Mouse (Mus musculus) liver, embryonic 11.5 days (tissue): ENCODE results near the gene Uqcc3. TPM values are rescaled to one million over a fixed set of nuclear protein-coding genes. Genes with fewer than 3 reads are reported as not detected.

Source experiments
- ATAC-seq: fragments of 200-750 bp; cut with Nextera tagmentation; replicated peaks from 2 replicates; pipeline ENCODE4 v1.8.0; 2017; ENCODE audit warnings: moderate number of reproducible peaks, mild to moderate bottlenecking, moderate TSS enrichment, moderate library complexity; ENCODE audit not compliant: low FRiP score
- DNase-seq: peaks from one replicate; pipeline ENCODE4 v3.0.0-alpha.2; 2017; ENCODE audit warnings: low spot score
- H3K27ac ChIP-seq: fragments of 300-500 bp; sonication (generic); 2 replicates; pipeline ENCODE4 v1.5.1; 2014; ENCODE audit warnings: mild to moderate bottlenecking, low read depth, low read length, control low read depth
- H3K27me3 ChIP-seq: fragments of 300-500 bp; sonication (generic); replicated peaks from 2 replicates; pipeline ENCODE4 v1.6.1; 2014; ENCODE audit warnings: low read length, mixed read lengths; ENCODE audit not compliant: control insufficient read depth, insufficient read depth
- H3K36me3 ChIP-seq: fragments of 300-500 bp; sonication (generic); 2 replicates; pipeline ENCODE4 v1.6.1; 2014; ENCODE audit warnings: mild to moderate bottlenecking, low read length, moderate library complexity, mixed read lengths; ENCODE audit not compliant: control insufficient read depth, insufficient read depth
- H3K4me1 ChIP-seq: fragments of 300-500 bp; sonication (generic); replicated peaks from 2 replicates; pipeline ENCODE4 v1.6.1; 2014; ENCODE audit warnings: low read length, mixed read lengths; ENCODE audit not compliant: control insufficient read depth, insufficient read depth
- H3K4me2 ChIP-seq: fragments of 300-500 bp; sonication (generic); 2 replicates; pipeline ENCODE4 v1.6.1; 2014; ENCODE audit warnings: mild to moderate bottlenecking, control low read depth, moderate library complexity
- H3K4me3 ChIP-seq: fragments of 300-500 bp; sonication (generic); 2 replicates; pipeline ENCODE4 v1.5.1; 2014; ENCODE audit warnings: low read depth, low read length, control low read depth
- H3K9ac ChIP-seq: fragments of 300-500 bp; sonication (generic); 2 replicates; pipeline ENCODE4 v1.6.1; 2014; ENCODE audit warnings: low read depth, low read length, control low read depth
- H3K9me3 ChIP-seq: fragments of 300-500 bp; sonication (generic); 2 replicates; pipeline ENCODE4 v1.6.1; 2016; ENCODE audit warnings: low read length, inconsistent platforms, mixed read lengths; ENCODE audit not compliant: control insufficient read depth
- WGBS: fragments of 180-500 bp; shearing (Covaris S2); extraction: QIAGEN DNeasy Blood & Tissue Kit; methylation state at CpG from one replicate; pipeline ENCODE4 v1.1.7; 2014; 5-methylcytosine and 5-hydroxymethylcytosine counted together
- polyA plus RNA-seq: library from polyadenylated mRNA; unstranded; fragments of >200 nt; fragmentation: Nextera tagmentation; extraction: Ambion mirVana; gene quantifications from 2 replicates; pipeline ENCODE4 v1.2.1, GENCODE M21; 2014

The Uqcc3 gene
- polyA plus RNA-seq, 1 experiment from 2014 or later, result 66.9 TPM

DNA sequence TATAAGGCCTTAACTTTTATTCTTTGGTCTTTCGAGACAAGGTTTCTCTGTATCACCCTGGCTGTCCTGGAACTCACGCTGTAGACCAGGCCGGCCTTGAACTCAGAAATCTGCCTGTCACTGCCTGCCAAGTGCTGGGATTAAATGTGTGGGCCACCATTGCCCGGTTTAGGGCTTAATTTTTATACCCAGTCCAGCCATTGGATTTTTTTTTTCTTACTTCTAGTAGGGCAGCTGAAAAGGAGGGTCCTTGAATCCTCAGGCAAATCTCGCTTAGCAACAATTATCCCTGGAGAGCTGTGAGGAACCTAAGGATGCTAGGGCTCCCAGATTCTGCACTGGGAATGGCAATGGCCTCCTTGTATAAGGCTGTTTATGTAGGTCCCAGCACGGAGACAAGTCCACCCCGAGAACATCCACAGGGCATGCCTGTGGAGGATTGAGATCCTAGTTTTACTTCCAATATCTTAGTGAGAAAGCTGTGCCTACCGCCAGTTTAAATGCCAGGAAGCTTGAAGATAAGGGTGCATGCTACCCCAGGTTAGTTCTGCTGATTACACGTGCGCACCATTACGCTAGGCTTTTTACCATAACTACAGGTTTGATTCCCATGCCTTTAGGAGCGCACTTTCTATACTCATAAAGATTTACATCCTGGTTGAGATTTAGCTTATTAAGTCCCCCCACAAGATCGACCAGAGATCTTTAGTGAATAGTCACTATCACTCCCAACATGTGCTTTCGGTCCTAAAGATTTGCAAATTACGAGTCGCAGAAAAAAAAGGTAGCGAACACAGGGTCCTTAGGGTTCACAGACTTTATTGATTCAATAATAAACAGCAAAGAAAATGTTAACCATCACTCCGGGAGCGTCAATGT is 7.1 kb upstream of the Uqcc3 start:
- Histone ChIP-seq H3K27me3 (no peaks in the 10 kb centered on the region), H3K4me3 (peak overlapping the region; percentile 73), H3K27ac (peak overlapping the region; percentile 92), H3K4me2 (peak overlapping the region; percentile 88), H3K36me3 (peaks cover 4% of the 10 kb centered on the region; the same call in 1 of the 2 replicates), H3K9me3 (no peaks in the 10 kb centered on the region), H3K4me1 (peaks cover 6% of the 10 kb centered on the region; the same call in 1 of the 2 replicates), H3K9ac (peak overlapping the region; percentile 93)
- DNase-seq (no peak), ATAC-seq (no peak)
- WGBS, result 13% methylated on average over 19 of the region's 19 CpGs

GRCm38 (mm10) chr19:8886916-8887584 is 6.3 kb upstream of the Uqcc3 start:
- Histone ChIP-seq H3K4me3 (peak overlapping the region; percentile 73), H3K4me2 (peak overlapping the region; percentile 88), H3K4me1 (peaks cover 6% of the 10 kb centered on the region; the same call in 1 of the 2 replicates), H3K36me3 (peaks cover 4% of the 10 kb centered on the region; the same call in 1 of the 2 replicates), H3K9ac (peak overlapping the region; percentile 93), H3K27ac (peak overlapping the region; percentile 92), H3K9me3 (no peaks in the 10 kb centered on the region), H3K27me3 (no peaks in the 10 kb centered on the region)
- ATAC-seq (no peak), DNase-seq (no peak)
- WGBS, result 44% methylated on average over 1 of the region's 1 CpGs

GRCm38 (mm10) chr19:8883616-8884015 is 2.9 kb upstream of the Uqcc3 start, which contains the start of the genes Lbhd1 and Gm49403:
Lbhd1 (plus strand) TSS chr19:8883732.
Gm49403 (plus strand) TSS chr19:8883930.
- no peak for ATAC-seq
- Histone ChIP-seq H3K27ac (no peak within 1 kb of the TSS), H3K27me3 (no peaks in the 10 kb centered on the region), H3K4me1 (peaks cover 12% of the 10 kb centered on the region), H3K9me3 (no peaks in the 10 kb centered on the region), H3K4me2 (no peak within 1 kb of the TSS), H3K36me3 (no peaks in the 10 kb centered on the region), H3K4me3 (no peak within 1 kb of the TSS), H3K9ac (no peak within 1 kb of the TSS)
- 69% methylated on average over 3 of the region's 3 CpGs for WGBS
- DNase-seq, result no peak

GRCm38 (mm10) chr19:8881034-8881392 is 290 bp upstream of the Uqcc3 start:
- Histone ChIP-seq H3K36me3 (peaks cover 12% of the 10 kb centered on the region), H3K27me3 (no peaks in the 10 kb centered on the region), H3K27ac (no peak overlapping the region), H3K4me2 (peak overlapping the region; percentile 92), H3K4me1 (peaks cover 8% of the 10 kb centered on the region), H3K4me3 (peak overlapping the region; percentile 94), H3K9ac (peak overlapping the region; percentile 95), H3K9me3 (no peaks in the 10 kb centered on the region)
- DNase-seq (no peak), ATAC-seq (no peak)
- WGBS, result 15% methylated on average over 3 of the region's 3 CpGs

DNA sequence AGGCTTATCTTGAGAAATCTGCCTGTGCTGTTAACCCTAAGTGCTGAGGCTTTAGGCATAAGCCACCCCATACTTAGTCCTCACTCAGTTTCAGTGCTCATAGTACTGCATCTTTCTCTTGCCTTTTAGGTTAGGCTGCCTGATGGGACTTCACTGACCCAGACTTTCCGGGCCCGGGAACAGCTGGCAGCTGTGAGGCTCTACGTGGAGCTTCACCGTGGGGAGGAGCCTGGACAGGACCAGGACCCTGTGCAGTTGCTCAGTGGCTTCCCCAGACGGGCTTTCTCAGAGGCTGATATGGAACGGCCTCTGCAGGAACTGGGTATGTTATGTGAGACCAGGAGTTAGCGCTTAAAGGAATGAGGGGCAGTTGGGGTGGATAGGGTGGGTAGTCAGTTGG is 5.7 kb downstream of the Uqcc3 start:
- Histone ChIP-seq H3K9ac (no peak overlapping the region), H3K4me3 (no peak overlapping the region), H3K27me3 (no peaks in the 10 kb centered on the region), H3K27ac (no peak overlapping the region), H3K36me3 (peaks cover 25% of the 10 kb centered on the region), H3K9me3 (no peaks in the 10 kb centered on the region), H3K4me1 (peaks cover 14% of the 10 kb centered on the region), H3K4me2 (no peak overlapping the region)
- 87% methylated on average over 7 of the region's 7 CpGs for WGBS
- ATAC-seq, result no peak
- DNase-seq, result no peak

DNA sequence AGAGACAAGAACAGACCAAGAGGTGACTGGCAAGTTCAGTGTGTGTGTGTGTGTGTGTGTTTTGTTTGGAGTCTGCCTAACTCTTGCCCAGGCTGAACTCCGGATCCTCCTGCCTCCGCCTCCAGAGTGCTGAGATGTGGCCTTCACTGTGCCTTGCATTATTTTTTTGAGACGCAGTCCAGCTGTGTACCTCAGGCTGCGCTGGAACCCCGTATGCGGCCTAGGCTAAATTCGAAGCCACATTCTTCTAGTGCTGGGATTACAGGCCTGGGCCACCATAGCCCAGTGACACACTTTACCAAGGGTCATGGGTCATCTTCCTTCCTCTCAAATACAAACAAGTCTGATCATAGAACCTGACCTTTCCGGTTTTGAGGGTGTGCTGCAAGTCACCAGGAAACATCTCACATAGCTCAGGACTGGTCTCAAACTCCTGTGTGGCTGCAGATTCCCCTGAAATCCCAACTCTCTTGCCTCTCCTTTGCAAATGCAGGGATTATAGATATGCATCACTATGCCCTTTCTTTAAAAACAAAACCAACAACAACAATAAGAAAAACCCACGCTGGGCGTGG is 8.4 kb downstream of the Uqcc3 start:
- no peak for DNase-seq
- Histone ChIP-seq H3K9me3 (no peaks in the 10 kb centered on the region), H3K27ac (peak overlapping the region; percentile 89; the same call in 1 of the 2 replicates), H3K4me3 (peak overlapping the region; percentile 95), H3K9ac (peak overlapping the region; percentile 94), H3K4me1 (peaks cover 9% of the 10 kb centered on the region), H3K27me3 (no peaks in the 10 kb centered on the region), H3K4me2 (peak overlapping the region; percentile 96), H3K36me3 (peaks cover 20% of the 10 kb centered on the region)
- no peak for ATAC-seq
- 69% methylated on average over 10 of the region's 10 CpGs for WGBS

DNA sequence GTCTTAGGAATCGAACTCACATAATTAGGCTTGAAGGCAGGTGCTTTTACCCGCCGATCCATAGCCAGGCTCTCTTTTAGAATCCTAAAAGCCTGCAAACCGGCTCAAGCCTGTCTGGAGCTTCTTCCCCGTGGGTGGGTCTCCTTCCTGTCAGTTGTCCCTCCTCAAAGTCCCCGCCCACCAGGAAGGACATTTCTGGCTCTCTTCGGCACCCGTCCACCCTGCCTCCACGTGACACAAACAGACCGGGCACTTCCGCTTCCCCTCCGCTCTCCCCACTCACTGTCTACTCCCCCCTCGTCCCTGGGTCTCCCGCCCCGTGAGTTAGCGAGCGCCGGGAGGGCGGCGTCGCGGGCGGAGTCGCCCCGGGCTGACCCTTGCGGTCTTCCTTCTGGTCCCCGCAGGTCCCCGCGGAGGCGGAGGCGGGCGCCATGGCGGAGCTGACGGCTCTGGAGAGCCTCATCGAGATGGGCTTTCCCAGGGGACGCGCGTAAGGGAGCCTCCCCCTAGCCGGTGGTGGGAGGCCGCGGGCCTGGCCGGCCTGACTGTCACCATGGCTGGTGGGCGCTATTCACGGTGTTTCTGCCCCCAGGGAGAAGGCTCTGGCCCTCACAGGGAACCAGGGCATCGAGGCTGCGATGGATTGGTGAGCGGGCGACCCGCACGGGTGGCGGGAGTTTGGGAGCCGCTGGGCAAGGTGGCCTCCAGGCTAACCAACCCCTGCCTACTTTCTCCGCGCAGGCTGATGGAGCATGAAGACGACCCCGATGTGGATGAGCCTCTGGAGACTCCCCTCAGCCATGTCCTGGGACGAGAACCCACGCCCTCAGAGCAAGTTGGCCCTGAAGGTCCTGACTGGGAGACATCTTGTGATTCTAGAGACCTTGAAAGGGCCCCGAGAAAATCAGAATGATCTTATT is 9.2 kb downstream of the Uqcc3 start, which contains the start of gene Ubxn1:
TSS of gene Ubxn1 (plus strand) at position 230 of the 920 bp plus-strand sequence.
- Histone ChIP-seq H3K4me2 (peak within 1 kb of the TSS; percentile 96), H3K4me1 (peaks cover 9% of the 10 kb centered on the region), H3K4me3 (peak within 1 kb of the TSS; percentile 95), H3K9ac (peak within 1 kb of the TSS; percentile 94), H3K27ac (peak within 1 kb of the TSS; percentile 89), H3K27me3 (no peaks in the 10 kb centered on the region), H3K36me3 (peaks cover 15% of the 10 kb centered on the region), H3K9me3 (no peaks in the 10 kb centered on the region)
- 2% methylated on average over 59 of the region's 59 CpGs for WGBS
- peak; percentile 97 for ATAC-seq
- peak; percentile 96 for DNase-seq

- Histone ChIP-seq H3K27ac (peak overlapping the region; percentile 67), H3K4me3 (peak overlapping the region; percentile 95), H3K9me3 (no peaks in the 10 kb centered on the region), H3K9ac (peak overlapping the region; percentile 94), H3K4me2 (peak overlapping the region; percentile 77), H3K27me3 (no peaks in the 10 kb centered on the region), H3K4me1 (peaks cover 9% of the 10 kb centered on the region), H3K36me3 (peaks cover 13% of the 10 kb centered on the region)
- DNase-seq (no peak), ATAC-seq (peak; percentile 24; the same call in 1 of the 2 replicates)
- 30% methylated on average over 9 of the region's 9 CpGs for WGBS
These were observed 9.9 kb downstream of the Uqcc3 start for GRCm38 (mm10) chr19:8870838-8871237.
